Mouse (Mus musculus): Measurements from ENCODE around the gene Trappc6b. TPM values are rescaled to one million over a fixed set of nuclear protein-coding genes. Genes with fewer than 3 reads are reported as not detected.

Trappc6b gene
- polyA plus RNA-seq (2016; fragmentation: Nextera tagmentation; extraction: Ambion mirVana) = 71.4 and 81.9 TPM in 2 replicates

DNA sequence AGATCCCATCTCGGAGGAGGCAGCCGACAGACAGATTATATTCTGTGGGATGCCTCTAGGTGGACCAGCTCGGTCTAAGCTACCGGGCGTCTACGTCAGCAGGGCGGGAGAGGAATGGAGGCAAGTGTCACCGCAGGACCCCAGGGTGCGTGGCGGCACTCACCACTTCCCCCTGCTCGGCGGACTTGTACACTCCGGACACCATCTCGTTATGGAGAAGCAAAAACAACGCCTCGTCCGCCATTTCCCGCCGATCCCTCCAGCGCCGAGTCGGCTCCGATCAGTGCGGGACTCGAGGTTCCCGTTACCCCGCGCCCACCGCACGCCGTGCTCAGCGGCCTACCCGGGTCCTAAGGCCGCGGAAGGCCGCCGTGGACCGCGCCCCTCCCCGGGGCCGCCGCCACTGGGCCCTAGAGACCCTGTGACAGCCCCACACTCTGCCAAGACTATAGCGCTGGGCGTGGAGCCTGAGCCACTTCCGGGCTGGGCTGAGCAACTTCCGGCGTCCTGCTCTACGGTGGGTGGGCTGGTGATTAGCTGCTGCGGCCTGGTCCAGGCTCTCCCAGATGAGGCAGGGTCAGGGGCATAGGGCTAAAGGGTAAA lies at the start of gene Trappc6b:
Trappc6b (minus strand) TSS at position 480 of the 603 bp plus-strand sequence.
- peak; percentile 90 for DNase-seq (ENCODE audit: low spot score)
- H3K27me3 ChIP-seq (ENCODE audit: low read depth, poor library complexity, severe bottlenecking) = no peaks in the 10 kb centered on the region
- H3K36me3 ChIP-seq = peaks cover 35% of the 10 kb centered on the region
- H3K9me3 ChIP-seq (replicated peaks) = no peaks in the 10 kb centered on the region
- under 1% methylated on average over 49 of the region's 49 CpGs for WGBS
- H3K27ac ChIP-seq (replicated peaks) = peak within 1 kb of the TSS; percentile 98
- H3K4me1 ChIP-seq = peaks cover 22% of the 10 kb centered on the region
- H3K4me3 ChIP-seq = peak within 1 kb of the TSS; percentile 92

DNA sequence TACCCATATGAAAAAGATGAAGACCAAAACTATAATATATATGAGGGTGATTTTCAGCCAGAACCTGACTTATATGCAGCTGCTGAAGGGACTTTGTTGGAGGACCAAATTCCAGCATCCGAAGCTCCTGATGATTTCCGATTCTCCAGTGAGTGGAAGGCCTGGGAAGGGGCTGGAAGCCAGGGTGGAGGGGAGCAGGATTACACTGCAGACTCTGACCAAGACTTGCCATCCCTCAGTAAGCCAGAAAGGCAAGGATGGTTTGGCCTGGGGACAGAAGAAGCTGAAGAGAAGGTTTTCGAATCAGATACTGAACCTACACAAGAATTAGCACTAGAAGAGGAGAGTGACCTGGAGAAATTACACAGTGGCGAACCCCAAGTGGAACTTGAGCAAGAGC lies 46.7 kb upstream of the Trappc6b start:
- Histone ChIP-seq H3K27ac (replicated peaks) (no peak overlapping the region), H3K4me3 (no peak overlapping the region), H3K36me3 (no peaks in the 10 kb centered on the region), H3K4me1 (no peaks in the 10 kb centered on the region), H3K9me3 (replicated peaks) (no peaks in the 10 kb centered on the region), H3K27me3 (ENCODE audit: low read depth, poor library complexity, severe bottlenecking) (no peaks in the 10 kb centered on the region)
- WGBS = 87% methylated on average over 4 of the region's 4 CpGs
- no peak for DNase-seq (ENCODE audit: low spot score)

DNA sequence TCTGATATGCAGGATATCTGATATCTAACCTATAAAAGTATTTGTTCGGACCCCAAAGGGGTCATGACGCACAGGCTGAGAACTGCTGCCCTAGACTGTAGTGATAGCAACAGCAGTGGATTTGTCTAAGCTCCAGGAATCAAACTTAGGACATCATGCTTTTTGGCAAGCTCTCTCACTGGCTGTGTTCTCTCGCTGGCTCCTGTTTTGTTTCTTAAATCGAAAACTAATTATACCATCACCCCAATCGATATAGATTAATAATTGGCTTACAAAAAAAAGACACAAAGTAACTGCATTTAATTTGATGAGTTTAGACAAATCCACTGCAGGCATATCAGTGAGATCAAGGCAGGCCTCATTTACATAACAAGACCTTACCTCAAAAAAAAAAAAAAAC lies 45.2 kb upstream of the Trappc6b start:
- no peaks in the 10 kb centered on the region for H3K4me1 ChIP-seq
- no peak for DNase-seq (ENCODE audit: low spot score)
- no peaks in the 10 kb centered on the region for H3K27me3 ChIP-seq (ENCODE audit: low read depth, poor library complexity, severe bottlenecking)
- no peak overlapping the region for H3K4me3 ChIP-seq
- H3K36me3 ChIP-seq = no peaks in the 10 kb centered on the region
- H3K9me3 ChIP-seq (replicated peaks) = no peaks in the 10 kb centered on the region
- 91% methylated on average over 5 of the region's 5 CpGs for WGBS
- H3K27ac ChIP-seq (replicated peaks) = no peak overlapping the region

DNA sequence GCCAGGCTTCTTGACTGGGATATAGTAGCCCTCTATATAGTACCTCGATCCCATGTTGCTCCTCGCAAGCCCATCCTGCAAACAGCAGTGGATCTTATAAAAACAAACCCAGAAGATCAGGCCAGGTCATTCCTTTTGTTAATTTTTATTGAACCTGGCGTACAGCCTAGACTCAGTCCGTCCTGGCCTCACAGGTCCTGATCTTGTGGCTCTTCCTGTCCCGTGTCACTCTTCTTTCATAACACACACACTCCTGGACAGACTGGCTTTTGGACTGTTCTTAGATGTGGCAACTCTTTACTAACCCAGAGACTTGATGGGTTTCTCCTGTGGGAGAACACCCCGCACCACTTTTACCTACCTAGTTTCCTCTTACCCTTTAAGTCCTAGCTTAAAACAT lies 44.6 kb upstream of the Trappc6b start:
- Histone ChIP-seq H3K4me3 (no peak overlapping the region), H3K36me3 (no peaks in the 10 kb centered on the region), H3K27me3 (ENCODE audit: low read depth, poor library complexity, severe bottlenecking) (no peaks in the 10 kb centered on the region), H3K9me3 (replicated peaks) (no peaks in the 10 kb centered on the region), H3K4me1 (no peaks in the 10 kb centered on the region), H3K27ac (replicated peaks) (no peak overlapping the region)
- 88% methylated on average over 6 of the region's 6 CpGs for WGBS
- DNase-seq (ENCODE audit: low spot score) = no peak

DNA sequence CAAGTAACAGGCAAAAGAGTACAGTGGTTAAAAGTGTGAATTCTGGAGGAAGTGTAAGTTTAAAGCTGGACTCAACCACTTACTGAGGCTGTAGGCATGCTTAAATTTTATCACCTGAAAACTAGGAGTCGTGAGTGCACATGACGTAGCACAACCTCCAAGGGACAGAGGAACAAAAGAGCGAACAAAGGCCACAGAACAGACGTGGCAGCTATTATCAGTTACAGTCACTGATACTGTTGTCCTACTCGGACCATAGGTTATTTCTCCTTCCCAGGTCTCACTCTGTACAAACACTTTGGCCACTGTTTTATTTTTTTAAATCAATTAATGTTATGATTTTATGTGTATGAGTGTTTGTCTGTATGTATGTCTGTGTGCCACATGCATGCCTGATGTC lies 43.5 kb upstream of the Trappc6b start:
- no peaks in the 10 kb centered on the region for H3K9me3 ChIP-seq (replicated peaks)
- no peak overlapping the region for H3K4me3 ChIP-seq
- no peaks in the 10 kb centered on the region for H3K36me3 ChIP-seq
- DNase-seq (ENCODE audit: low spot score) = no peak
- H3K27ac ChIP-seq (replicated peaks) = no peak overlapping the region
- no peaks in the 10 kb centered on the region for H3K4me1 ChIP-seq
- H3K27me3 ChIP-seq (ENCODE audit: low read depth, poor library complexity, severe bottlenecking) = no peaks in the 10 kb centered on the region
- 84% methylated on average over 5 of the region's 5 CpGs for WGBS

DNA sequence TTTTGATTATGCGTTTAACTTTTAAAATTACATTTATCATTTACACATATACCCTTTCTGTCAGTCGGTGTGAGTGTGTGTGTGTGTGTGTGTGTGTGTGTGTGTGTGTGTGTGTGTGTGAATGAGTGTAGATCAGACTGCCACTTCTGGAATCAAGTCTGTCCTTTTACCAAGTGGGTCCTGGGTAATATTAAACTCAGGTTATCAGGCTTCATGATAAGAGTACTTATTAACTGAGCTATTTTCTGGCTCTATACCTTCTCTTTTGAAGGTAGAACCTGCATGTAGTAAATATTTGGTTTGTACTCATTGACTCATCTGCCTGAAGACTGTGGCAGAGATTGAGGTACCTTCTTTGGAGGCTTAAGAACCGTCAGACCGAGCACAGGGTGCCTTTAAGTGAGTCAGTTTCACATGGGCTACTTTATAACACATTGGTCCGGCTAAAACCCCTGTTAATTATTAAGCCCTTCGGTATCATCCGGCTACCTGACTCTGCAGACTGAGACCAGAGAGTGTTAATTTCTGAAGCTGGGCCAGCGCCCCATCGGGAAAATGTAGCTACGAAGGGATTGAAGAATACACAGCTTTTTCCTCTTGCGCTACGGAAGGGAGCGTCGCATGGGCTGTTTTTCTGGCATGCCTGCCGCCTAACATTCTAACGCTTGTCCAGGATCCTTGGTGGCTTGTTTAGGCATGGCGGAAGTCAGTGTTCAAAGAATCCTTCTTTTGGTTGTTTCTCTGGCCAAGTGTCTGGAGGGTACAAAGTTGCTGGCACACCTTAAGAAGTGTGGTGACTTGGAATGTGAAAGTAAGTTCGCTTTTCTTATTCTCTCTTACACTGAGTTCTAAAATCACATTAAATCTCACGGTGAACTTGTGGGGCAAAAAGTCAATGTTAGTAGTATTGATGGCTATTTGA lies 34.1 kb upstream of the Trappc6b start, which contains the start of gene Mia2:
Mia2 (plus strand) TSS at position 696 of the 922 bp plus-strand sequence.
- Histone ChIP-seq H3K36me3 (no peaks in the 10 kb centered on the region), H3K27ac (replicated peaks) (no peak within 1 kb of the TSS), H3K4me1 (no peaks in the 10 kb centered on the region), H3K9me3 (replicated peaks) (no peaks in the 10 kb centered on the region), H3K4me3 (no peak within 1 kb of the TSS), H3K27me3 (ENCODE audit: low read depth, poor library complexity, severe bottlenecking) (no peaks in the 10 kb centered on the region)
- DNase-seq (ENCODE audit: low spot score) = no peak
- 88% methylated on average over 19 of the region's 19 CpGs for WGBS

DNA sequence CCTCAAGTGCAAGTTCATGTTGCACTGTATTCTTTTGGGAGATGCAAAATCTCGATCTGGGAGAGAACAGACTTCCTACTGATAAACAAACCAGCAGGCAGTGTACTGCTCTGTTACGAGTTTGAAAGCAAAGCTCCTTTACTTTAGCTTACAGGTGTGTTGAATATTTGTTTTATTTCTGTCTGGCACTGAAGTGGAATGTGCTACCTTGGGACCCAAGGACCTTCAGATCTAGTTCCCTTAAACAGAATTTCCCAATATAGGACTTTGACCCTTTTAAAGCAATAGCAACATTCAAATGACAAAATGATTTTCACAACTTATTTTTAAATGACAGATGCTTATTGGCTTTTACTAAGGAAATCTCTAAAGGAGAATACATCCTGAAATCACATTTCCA lies 32.3 kb upstream of the Trappc6b start:
- no peak for DNase-seq (ENCODE audit: low spot score)
- Histone ChIP-seq H3K4me3 (no peak overlapping the region), H3K36me3 (no peaks in the 10 kb centered on the region), H3K4me1 (no peaks in the 10 kb centered on the region), H3K27ac (replicated peaks) (no peak overlapping the region), H3K27me3 (ENCODE audit: low read depth, poor library complexity, severe bottlenecking) (no peaks in the 10 kb centered on the region), H3K9me3 (replicated peaks) (no peaks in the 10 kb centered on the region)
- 83% methylated on average over 2 of the region's 2 CpGs for WGBS

DNA sequence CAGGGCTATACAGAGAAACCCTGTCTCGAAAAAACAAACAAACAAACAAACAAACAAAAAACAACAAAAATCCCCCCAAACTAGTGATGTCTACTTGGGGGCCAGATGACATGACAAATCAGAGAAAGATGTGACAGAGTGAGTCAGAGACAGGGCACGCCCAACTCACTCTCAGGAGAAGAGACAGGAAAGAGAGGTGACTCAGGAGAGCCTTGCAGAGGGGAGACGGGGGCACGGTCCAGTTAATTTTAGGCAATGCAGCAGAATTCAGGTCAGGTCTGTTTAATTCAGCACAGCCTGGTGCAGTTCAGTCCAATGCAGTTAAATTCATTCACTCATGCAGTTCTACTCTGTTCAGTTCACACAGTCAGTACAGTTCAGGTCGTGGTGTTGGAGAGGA lies 24.9 kb upstream of the Trappc6b start:
- no peaks in the 10 kb centered on the region for H3K36me3 ChIP-seq
- WGBS = 82% methylated on average over 5 of the region's 5 CpGs
- H3K4me3 ChIP-seq = no peak overlapping the region
- H3K27me3 ChIP-seq (ENCODE audit: low read depth, poor library complexity, severe bottlenecking) = no peaks in the 10 kb centered on the region
- H3K27ac ChIP-seq (replicated peaks) = no peak overlapping the region
- no peaks in the 10 kb centered on the region for H3K9me3 ChIP-seq (replicated peaks)
- DNase-seq (ENCODE audit: low spot score) = no peak
- no peaks in the 10 kb centered on the region for H3K4me1 ChIP-seq

DNA sequence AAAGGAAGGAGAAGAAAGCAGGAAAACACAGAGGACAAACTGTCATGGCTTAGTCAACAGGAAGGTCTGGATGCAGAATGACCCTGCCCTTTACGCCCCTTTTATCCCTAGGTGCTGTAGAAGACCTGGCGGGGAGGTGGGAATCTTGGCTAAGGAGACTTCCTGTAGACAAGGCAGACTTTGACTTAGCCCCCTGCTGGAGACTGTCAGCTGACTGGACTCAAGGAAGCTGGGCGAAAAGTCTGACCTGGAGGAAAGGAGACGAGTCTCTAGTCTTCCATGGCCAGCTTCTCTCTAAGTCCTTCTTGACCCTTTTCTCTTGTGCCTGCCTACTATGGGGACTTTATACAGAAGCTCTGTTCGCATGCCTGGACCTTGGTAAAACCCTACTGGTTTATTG lies 23.2 kb upstream of the Trappc6b start:
- Histone ChIP-seq H3K4me1 (no peaks in the 10 kb centered on the region), H3K27me3 (ENCODE audit: low read depth, poor library complexity, severe bottlenecking) (no peaks in the 10 kb centered on the region), H3K9me3 (replicated peaks) (no peaks in the 10 kb centered on the region), H3K4me3 (no peak overlapping the region), H3K27ac (replicated peaks) (no peak overlapping the region), H3K36me3 (no peaks in the 10 kb centered on the region)
- DNase-seq (ENCODE audit: low spot score) = no peak
- 78% methylated on average over 5 of the region's 5 CpGs for WGBS

DNA sequence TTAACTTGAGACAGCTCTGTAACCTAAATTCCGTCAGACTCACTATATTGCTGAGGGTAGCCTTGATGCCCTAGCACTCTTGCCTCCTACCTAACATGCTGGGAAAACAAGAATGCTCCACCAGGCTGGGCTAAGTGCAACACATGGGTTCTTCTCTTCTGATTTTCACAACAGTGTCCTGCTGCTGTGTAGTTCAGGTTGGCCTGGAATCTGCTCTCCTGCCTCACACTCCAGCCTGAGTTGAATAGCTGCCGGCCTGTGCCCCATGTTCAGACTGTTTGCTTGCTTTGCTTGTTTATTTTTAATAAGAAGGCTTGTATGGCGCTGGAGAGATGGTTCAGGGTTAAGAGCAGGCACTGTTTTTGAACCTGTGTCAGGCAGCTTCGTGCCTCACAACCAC lies 19.2 kb upstream of the Trappc6b start:
- Histone ChIP-seq H3K9me3 (replicated peaks) (no peaks in the 10 kb centered on the region), H3K27me3 (ENCODE audit: low read depth, poor library complexity, severe bottlenecking) (no peaks in the 10 kb centered on the region), H3K27ac (replicated peaks) (no peak overlapping the region), H3K4me3 (no peak overlapping the region), H3K36me3 (0 out of 2 replicates have a peak, but pooled peaks cover 1% of the 10 kb centered on the region), H3K4me1 (no peaks in the 10 kb centered on the region)
- WGBS = 86% methylated on average over 4 of the region's 4 CpGs
- no peak for DNase-seq (ENCODE audit: low spot score)

DNA sequence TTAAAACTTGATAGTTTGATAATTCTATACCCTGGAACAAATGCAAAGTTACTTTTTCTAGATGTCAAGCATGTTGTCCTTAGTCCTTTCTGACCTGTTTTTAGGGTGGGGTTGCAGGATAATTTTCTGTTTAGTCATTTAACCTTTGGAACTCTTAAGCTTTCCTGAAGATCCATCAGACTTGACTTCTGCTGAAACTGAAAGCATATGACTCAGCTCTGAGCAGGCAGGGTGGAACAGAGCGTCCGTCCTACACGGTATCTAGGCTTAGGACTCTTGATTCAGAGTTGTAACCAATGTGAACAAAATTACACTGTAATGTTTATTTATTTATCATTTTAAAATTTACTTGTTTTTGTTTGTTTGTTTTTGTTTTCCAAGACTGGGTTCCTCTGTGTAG lies 16.6 kb upstream of the Trappc6b start:
- no peaks in the 10 kb centered on the region for H3K9me3 ChIP-seq (replicated peaks)
- H3K4me1 ChIP-seq = no peaks in the 10 kb centered on the region
- H3K27ac ChIP-seq (replicated peaks) = no peak overlapping the region
- WGBS = 98% methylated on average over 3 of the region's 3 CpGs
- H3K36me3 ChIP-seq = peaks cover 24% of the 10 kb centered on the region
- no peak overlapping the region for H3K4me3 ChIP-seq
- DNase-seq (ENCODE audit: low spot score) = no peak
- no peaks in the 10 kb centered on the region for H3K27me3 ChIP-seq (ENCODE audit: low read depth, poor library complexity, severe bottlenecking)

DNA sequence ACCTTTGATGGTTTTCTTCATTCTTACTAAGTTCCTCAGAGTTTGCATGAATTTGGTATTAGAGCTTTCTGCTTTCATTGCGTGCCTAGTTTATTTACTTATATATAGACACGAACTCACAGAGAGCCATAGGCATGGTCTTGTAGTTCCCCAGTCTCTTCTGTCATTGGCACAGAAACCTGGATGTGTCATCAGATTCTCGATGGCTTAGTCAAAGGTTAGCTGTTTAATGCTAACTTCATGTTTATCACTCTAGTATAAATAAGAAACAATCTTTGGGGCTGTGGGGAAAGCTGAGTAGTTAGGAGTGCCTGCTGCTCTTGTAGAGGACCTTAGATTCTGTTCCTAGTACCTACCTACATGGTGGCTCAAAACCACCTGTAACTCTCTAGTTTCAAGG lies 15.7 kb upstream of the Trappc6b start:
- Histone ChIP-seq H3K4me3 (no peak overlapping the region), H3K9me3 (replicated peaks) (no peaks in the 10 kb centered on the region), H3K27ac (replicated peaks) (no peak overlapping the region), H3K36me3 (peaks cover 32% of the 10 kb centered on the region), H3K27me3 (ENCODE audit: low read depth, poor library complexity, severe bottlenecking) (no peaks in the 10 kb centered on the region), H3K4me1 (no peaks in the 10 kb centered on the region)
- 93% methylated on average over 3 of the region's 3 CpGs for whole genome bisulfite sequencing
- DNase-seq (ENCODE audit: low spot score) = no peak

DNA sequence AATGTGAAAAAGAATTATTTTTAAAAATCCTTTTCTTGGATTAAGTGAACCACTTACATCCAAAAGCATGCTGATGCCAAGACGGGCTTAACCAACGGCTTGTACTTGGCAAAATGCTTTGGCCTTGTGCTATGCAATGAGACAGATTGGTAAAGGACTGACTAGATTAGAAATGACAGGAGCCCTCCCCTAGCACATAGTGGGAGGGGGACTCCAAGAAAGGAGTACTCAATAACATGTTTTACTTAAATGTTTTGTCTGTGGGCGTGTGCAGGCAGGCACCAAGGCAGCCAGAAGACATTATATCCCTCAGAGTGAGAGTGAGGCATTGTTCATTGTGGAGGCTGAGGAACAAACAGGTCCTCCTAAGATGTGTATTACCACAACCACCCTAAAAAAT lies 12.8 kb upstream of the Trappc6b start:
- no peaks in the 10 kb centered on the region for H3K9me3 ChIP-seq (replicated peaks)
- H3K27me3 ChIP-seq (ENCODE audit: low read depth, poor library complexity, severe bottlenecking) = no peaks in the 10 kb centered on the region
- H3K4me1 ChIP-seq = no peaks in the 10 kb centered on the region
- DNase-seq (ENCODE audit: low spot score) = no peak
- no peak overlapping the region for H3K4me3 ChIP-seq
- no peak overlapping the region for H3K27ac ChIP-seq (replicated peaks)
- H3K36me3 ChIP-seq = peaks cover 62% of the 10 kb centered on the region
- 89% methylated on average over 3 of the region's 3 CpGs for WGBS
